Mouse (Mus musculus) forebrain, embryonic 16.5 days (tissue): Measurements from ENCODE around the gene Vmn1r39. TPM values are rescaled to one million over a fixed set of nuclear protein-coding genes. Genes with fewer than 3 reads are reported as not detected.

Source experiments
- polyA plus RNA-seq: library from polyadenylated mRNA; unstranded; fragments of >200 nt; fragmentation: Nextera tagmentation; extraction: Ambion mirVana; gene quantifications from 2 replicates; pipeline ENCODE4 v1.2.1, GENCODE M21; 2015

The Vmn1r39 gene
- polyA plus RNA-seq, 1 experiment from 2014 or later, result not detected

Other genes with a start within 250 kb of the Vmn1r39 start
- not detected in 2 replicates for gene Vmn1r33, start 192.3 kb downstream of the Vmn1r39 start, polyA plus RNA-seq
- gene Vmn1r34, start 166.7 kb downstream of the Vmn1r39 start, polyA plus RNA-seq, result not detected in 2 replicates
- not detected in 2 replicates for gene Vmn1r35, start 124.7 kb downstream of the Vmn1r39 start, polyA plus RNA-seq
- not detected in 2 replicates for gene Vmn1r36, start 91.4 kb downstream of the Vmn1r39 start, polyA plus RNA-seq
- not detected in 2 replicates for gene Vmn1r37, start 81.2 kb downstream of the Vmn1r39 start, polyA plus RNA-seq
- not detected in 2 replicates for gene Vmn1r38, start 28.0 kb downstream of the Vmn1r39 start, polyA plus RNA-seq
- gene Gng12, start 85.8 kb upstream of the Vmn1r39 start, polyA plus RNA-seq, result 29.1 and 32.2 TPM in 2 replicates
- 7.2 and 7.5 TPM in 2 replicates for gene Gadd45a, start 226.8 kb upstream of the Vmn1r39 start, polyA plus RNA-seq